Mouse (Mus musculus) neural tube, embryonic 13.5 days (tissue): ENCODE measurements around the gene Pou2f1. TPM values are rescaled to one million over a fixed set of nuclear protein-coding genes. Genes with fewer than 3 reads are reported as not detected.

ENCODE experiments used
- ATAC-seq: fragments of 200-750 bp; cut with Nextera tagmentation; 2 replicates; pipeline ENCODE4 v1.8.0; 2017; ENCODE audit warnings: low read depth, mild to moderate bottlenecking, moderate TSS enrichment, moderate library complexity
- H3K27ac ChIP-seq: fragments of 300-500 bp; sonication (generic); replicated peaks from 2 replicates; pipeline ENCODE4 v1.5.1; 2015; ENCODE audit warnings: moderate library complexity, mild to moderate bottlenecking, inconsistent platforms
- H3K27me3 ChIP-seq: fragments of 300-500 bp; sonication (generic); 2 replicates; pipeline ENCODE4 v1.6.1; 2015; ENCODE audit warnings: mild to moderate bottlenecking, inconsistent platforms
- H3K36me3 ChIP-seq: fragments of 300-500 bp; sonication (generic); 2 replicates; pipeline ENCODE4 v1.6.1; 2015; ENCODE audit warnings: mild to moderate bottlenecking, inconsistent platforms
- H3K4me1 ChIP-seq: fragments of 300-500 bp; sonication (generic); replicated peaks from 2 replicates; pipeline ENCODE4 v1.6.1; 2015; ENCODE audit warnings: inconsistent platforms
- H3K4me2 ChIP-seq: fragments of 300-500 bp; sonication (generic); 2 replicates; pipeline ENCODE4 v1.6.1; 2015; ENCODE audit warnings: inconsistent platforms, mild to moderate bottlenecking, moderate library complexity
- H3K4me3 ChIP-seq: fragments of 300-500 bp; sonication (generic); 2 replicates; pipeline ENCODE4 v1.5.1; 2015; ENCODE audit warnings: mild to moderate bottlenecking, inconsistent platforms
- H3K9ac ChIP-seq: fragments of 300-500 bp; sonication (generic); 2 replicates; pipeline ENCODE4 v1.6.1; 2015; ENCODE audit warnings: moderate library complexity, mild to moderate bottlenecking, inconsistent platforms
- H3K9me3 ChIP-seq: fragments of 300-500 bp; sonication (generic); 2 replicates; pipeline ENCODE4 v1.6.1; 2016; ENCODE audit warnings: inconsistent platforms
- WGBS: fragments of 180-500 bp; shearing (Covaris S2); methylation state at CpG from one replicate; pipeline ENCODE4 v1.1.7; 2015; 5-methylcytosine and 5-hydroxymethylcytosine counted together
- polyA plus RNA-seq: library from polyadenylated mRNA; unstranded; fragments of >200 nt; fragmentation: Nextera tagmentation; extraction: Ambion mirVana; gene quantifications from 2 replicates; pipeline ENCODE4 v1.2.1, GENCODE M21; 2015

Pou2f1 gene
- polyA plus RNA-seq, 1 experiment from 2014 or later = 15.5 TPM

- no peak overlapping the region for H3K9ac ChIP-seq
- no peak overlapping the region for H3K4me3 ChIP-seq
- 76% methylated on average over 9 of the region's 9 CpGs for WGBS
- peaks cover 13% of the 10 kb centered on the region for H3K27me3 ChIP-seq
- ATAC-seq = no peak
- no peak overlapping the region for H3K4me2 ChIP-seq
- H3K36me3 ChIP-seq = peaks cover 6% of the 10 kb centered on the region; the same call in 1 of the 2 replicates
- peak overlapping the region; percentile 25; the same call in 1 of the 2 replicates for H3K27ac ChIP-seq
- H3K4me1 ChIP-seq = peaks cover 16% of the 10 kb centered on the region
- H3K9me3 ChIP-seq = no peaks in the 10 kb centered on the region
Measured at GRCm38 (mm10) chr1:165860373-165861234, 141.9 kb downstream of the Pou2f1 start.

GRCm38 (mm10) chr1:165858356-165858755, 144.1 kb downstream of the Pou2f1 start:
- H3K4me3 ChIP-seq = no peak overlapping the region
- 80% methylated on average over 5 of the region's 5 CpGs for WGBS
- no peaks in the 10 kb centered on the region for H3K9me3 ChIP-seq
- ATAC-seq = no peak
- H3K4me1 ChIP-seq = peaks cover 3% of the 10 kb centered on the region; the same call in 1 of the 2 replicates
- peaks cover 35% of the 10 kb centered on the region for H3K27me3 ChIP-seq
- no peak overlapping the region for H3K9ac ChIP-seq
- H3K27ac ChIP-seq = no peak overlapping the region
- no peaks in the 10 kb centered on the region for H3K36me3 ChIP-seq
- no peak overlapping the region for H3K4me2 ChIP-seq

GRCm38 (mm10) chr1:165857279-165857678, 145.2 kb downstream of the Pou2f1 start:
- no peaks in the 10 kb centered on the region for H3K9me3 ChIP-seq
- ATAC-seq = no peak
- peaks cover 14% of the 10 kb centered on the region for H3K4me1 ChIP-seq
- no peak overlapping the region for H3K9ac ChIP-seq
- H3K36me3 ChIP-seq = no peaks in the 10 kb centered on the region
- no peak overlapping the region for H3K4me2 ChIP-seq
- 96% methylated on average over 11 of the region's 11 CpGs for WGBS
- peaks cover 40% of the 10 kb centered on the region for H3K27me3 ChIP-seq
- no peak overlapping the region for H3K4me3 ChIP-seq
- H3K27ac ChIP-seq = no peak overlapping the region

- ATAC-seq = no peak
- Histone ChIP-seq H3K36me3 (no peaks in the 10 kb centered on the region), H3K4me2 (no peak overlapping the region), H3K9ac (no peak overlapping the region), H3K4me3 (no peak overlapping the region), H3K27me3 (peaks cover 46% of the 10 kb centered on the region), H3K9me3 (no peaks in the 10 kb centered on the region), H3K4me1 (peaks cover 15% of the 10 kb centered on the region), H3K27ac (no peak overlapping the region)
- 62% methylated on average over 9 of the region's 9 CpGs for WGBS
Measured at GRCm38 (mm10) chr1:165855759-165856545, 146.5 kb downstream of the Pou2f1 start.

- 59% methylated on average over 10 of the region's 10 CpGs for WGBS
- Histone ChIP-seq H3K9ac (no peak overlapping the region), H3K9me3 (no peaks in the 10 kb centered on the region), H3K4me3 (no peak overlapping the region), H3K27me3 (peaks cover 64% of the 10 kb centered on the region), H3K27ac (no peak overlapping the region), H3K36me3 (no peaks in the 10 kb centered on the region), H3K4me2 (no peak overlapping the region), H3K4me1 (peaks cover 15% of the 10 kb centered on the region)
- ATAC-seq = no peak
Measured at GRCm38 (mm10) chr1:165853729-165854420, 148.6 kb downstream of the Pou2f1 start.

GRCm38 (mm10) chr1:165853131-165853721, 149.3 kb downstream of the Pou2f1 start:
- Histone ChIP-seq H3K36me3 (no peaks in the 10 kb centered on the region), H3K4me3 (no peak overlapping the region), H3K27me3 (peaks cover 70% of the 10 kb centered on the region), H3K9ac (0 out of 2 replicates have a peak overlapping the region, but pooled peaks have one; percentile 28), H3K4me1 (peaks cover 15% of the 10 kb centered on the region), H3K4me2 (no peak overlapping the region), H3K27ac (peak overlapping the region; percentile 46), H3K9me3 (no peaks in the 10 kb centered on the region)
- ATAC-seq = no peak
- WGBS = 61% methylated on average over 4 of the region's 4 CpGs

GRCm38 (mm10) chr1:165852131-165852530, 150.3 kb downstream of the Pou2f1 start:
- no peak overlapping the region for H3K4me2 ChIP-seq
- no peak overlapping the region for H3K4me3 ChIP-seq
- peaks cover 76% of the 10 kb centered on the region for H3K27me3 ChIP-seq
- no peak overlapping the region for H3K9ac ChIP-seq
- peaks cover 15% of the 10 kb centered on the region for H3K4me1 ChIP-seq
- 42% methylated on average over 5 of the region's 5 CpGs for WGBS
- 0 out of 2 replicates have a peak, but pooled peaks have one; percentile 37 for ATAC-seq
- H3K9me3 ChIP-seq = no peaks in the 10 kb centered on the region
- H3K36me3 ChIP-seq = no peaks in the 10 kb centered on the region
- H3K27ac ChIP-seq = no peak overlapping the region; the same call in 1 of the 2 replicates

- WGBS = 83% methylated on average over 17 of the region's 17 CpGs
- no peak for ATAC-seq
Measured at GRCm38 (mm10) chr1:165849458-165850445, 152.7 kb downstream of the Pou2f1 start.

GRCm38 (mm10) chr1:165848881-165849280, 153.6 kb downstream of the Pou2f1 start:
- no peak for ATAC-seq
- Histone ChIP-seq H3K27ac (no peak overlapping the region), H3K9ac (no peak overlapping the region), H3K4me1 (peaks cover 32% of the 10 kb centered on the region), H3K4me2 (no peak overlapping the region), H3K4me3 (no peak overlapping the region), H3K9me3 (no peaks in the 10 kb centered on the region), H3K36me3 (no peaks in the 10 kb centered on the region), H3K27me3 (peaks cover 82% of the 10 kb centered on the region)
- 76% methylated on average over 4 of the region's 4 CpGs for WGBS

More at GRCm38 (mm10) chr1:165849458-165850445, 152.7 kb downstream of the Pou2f1 start:
- H3K4me1 ChIP-seq = peaks cover 25% of the 10 kb centered on the region
- no peak overlapping the region for H3K9ac ChIP-seq
- no peak overlapping the region for H3K4me3 ChIP-seq
- no peaks in the 10 kb centered on the region for H3K36me3 ChIP-seq
- no peaks in the 10 kb centered on the region for H3K9me3 ChIP-seq
- H3K27ac ChIP-seq = no peak overlapping the region
- no peak overlapping the region for H3K4me2 ChIP-seq
- peaks cover 82% of the 10 kb centered on the region for H3K27me3 ChIP-seq

GRCm38 (mm10) chr1:165848417-165848816, 154.1 kb downstream of the Pou2f1 start:
- H3K27ac ChIP-seq = no peak overlapping the region
- no peaks in the 10 kb centered on the region for H3K36me3 ChIP-seq
- H3K9me3 ChIP-seq = no peaks in the 10 kb centered on the region
- H3K4me2 ChIP-seq = no peak overlapping the region
- H3K27me3 ChIP-seq = peaks cover 82% of the 10 kb centered on the region
- peaks cover 32% of the 10 kb centered on the region for H3K4me1 ChIP-seq
- H3K4me3 ChIP-seq = no peak overlapping the region
- WGBS = 83% methylated on average over 8 of the region's 8 CpGs
- ATAC-seq = no peak
- no peak overlapping the region for H3K9ac ChIP-seq
